Mouse (Mus musculus) small intestine, adult 2 months (tissue): Measurements from ENCODE around the gene Nthl1. TPM values are rescaled to one million over a fixed set of nuclear protein-coding genes. Genes with fewer than 3 reads are reported as not detected.

Experiments used
- H3K27ac ChIP-seq: fragments of 200-500 bp; 2 replicates; pipeline ENCODE4 v1.5.1; 2012; ENCODE audit warnings: low read depth, low read length, control low read depth, inconsistent platforms; ENCODE audit not compliant: insufficient read depth
- H3K27me3 ChIP-seq: fragments of 200-500 bp; 2 replicates; pipeline ENCODE4 v1.6.1; 2012; ENCODE audit warnings: mild to moderate bottlenecking, moderate library complexity, low read length, inconsistent platforms; ENCODE audit not compliant: control insufficient read depth, insufficient read depth
- H3K36me3 ChIP-seq: fragments of 200-500 bp; 2 replicates; pipeline ENCODE4 v1.6.1; 2012; ENCODE audit warnings: mild to moderate bottlenecking, low read length, control low read depth, inconsistent platforms; ENCODE audit not compliant: control insufficient read depth, insufficient read depth
- H3K4me1 ChIP-seq: fragments of 200-500 bp; 2 replicates; pipeline ENCODE4 v1.6.1; 2012; ENCODE audit warnings: low read length, inconsistent platforms, mixed read lengths; ENCODE audit not compliant: control insufficient read depth, insufficient read depth, insufficient read length
- H3K4me3 ChIP-seq: fragments of 200-500 bp; 2 replicates; pipeline ENCODE4 v1.5.1; 2012; ENCODE audit warnings: low read depth, mild to moderate bottlenecking, control low read depth, inconsistent platforms, low read length, moderate library complexity
- CTCF ChIP-seq: fragments of 200-500 bp; IDR thresholded peaks from 2 replicates; pipeline ENCODE4 v1.5.1; 2012; ENCODE audit warnings: low read depth, mild to moderate bottlenecking, control low read depth, inconsistent platforms, low read length, moderate library complexity, mixed read lengths; ENCODE audit not compliant: insufficient replicate concordance, insufficient read length; ENCODE audit errors: extremely low read depth
- POLR2A ChIP-seq: fragments of 200-500 bp; IDR thresholded peaks from 2 replicates; pipeline ENCODE4 v1.6.1; 2012; ENCODE audit warnings: low read depth, mild to moderate bottlenecking, control low read depth, inconsistent platforms, low read length, moderate library complexity
- WGBS: fragments of 180-500 bp; shearing (Covaris S2); methylation state at CpG from one replicate; pipeline ENCODE4 v1.1.7; 2018; 5-methylcytosine and 5-hydroxymethylcytosine counted together
- polyA plus RNA-seq: library from polyadenylated mRNA; depleted of rRNA; stranded (reverse); fragments of >200 nt; gene quantifications from 2 replicates; pipeline ENCODE4 v1.2.3, GENCODE M21; 2012

The Nthl1 gene
- polyA plus RNA-seq, 1 experiment, result 7.2 TPM

DNA sequence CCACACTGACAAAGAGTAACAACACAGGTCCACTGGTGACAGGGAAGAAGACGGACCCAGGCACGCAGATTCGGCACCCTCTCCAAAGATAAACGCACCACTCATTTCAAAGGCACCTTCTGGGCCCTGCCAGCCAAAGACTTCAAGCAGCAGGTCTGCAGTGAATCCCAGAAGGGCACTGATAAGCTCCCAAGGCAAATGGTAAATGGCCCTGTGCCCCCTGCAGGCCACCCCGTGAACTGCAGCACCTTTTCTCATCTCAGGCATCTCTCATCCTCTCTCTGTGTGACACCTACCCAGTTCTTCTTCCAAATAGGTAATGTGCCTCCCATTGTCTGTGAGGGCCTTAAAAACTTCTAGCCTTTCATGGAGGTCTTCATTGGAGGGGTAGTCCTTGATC, 3.8 kb upstream of the Nthl1 start:
- Histone ChIP-seq H3K27me3 (no peaks in the 10 kb centered on the region), H3K4me1 (peaks cover 6% of the 10 kb centered on the region; the same call in 1 of the 2 replicates), H3K27ac (no peak overlapping the region), H3K36me3 (peaks cover 34% of the 10 kb centered on the region), H3K4me3 (no peak overlapping the region)
- 33% methylated on average over 5 of the region's 5 CpGs for WGBS
- TF ChIP-seq CTCF (peak; percentile 97; the same call in 1 of the 2 replicates), POLR2A (peak; percentile 20; the same call in 1 of the 2 replicates)

DNA sequence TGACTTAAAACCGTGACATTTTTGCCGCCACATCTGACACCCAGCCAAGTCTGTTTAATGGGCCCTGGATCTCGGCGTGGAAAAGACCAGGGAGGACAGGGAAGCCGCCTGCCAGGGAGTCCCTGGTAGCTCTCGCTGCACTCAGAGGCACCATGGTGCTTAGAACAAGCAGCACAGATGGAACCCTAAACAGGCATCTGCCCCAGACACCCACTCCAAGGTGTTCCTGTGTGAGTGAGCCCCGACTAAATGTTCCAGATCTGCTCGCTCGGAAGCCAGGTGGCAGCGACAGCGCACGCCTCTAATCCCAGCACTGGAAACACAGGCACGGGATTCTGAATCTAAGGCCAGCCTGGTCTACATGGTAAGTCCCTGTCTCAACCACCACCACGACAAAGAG, 2.4 kb upstream of the Nthl1 start:
- Histone ChIP-seq H3K27me3 (no peaks in the 10 kb centered on the region), H3K4me1 (peaks cover 6% of the 10 kb centered on the region), H3K27ac (no peak overlapping the region), H3K4me3 (no peak overlapping the region), H3K36me3 (peaks cover 26% of the 10 kb centered on the region)
- 90% methylated on average over 14 of the region's 14 CpGs for WGBS
- no peak for TF ChIP-seq POLR2A
- TF ChIP-seq CTCF, result no peak

DNA sequence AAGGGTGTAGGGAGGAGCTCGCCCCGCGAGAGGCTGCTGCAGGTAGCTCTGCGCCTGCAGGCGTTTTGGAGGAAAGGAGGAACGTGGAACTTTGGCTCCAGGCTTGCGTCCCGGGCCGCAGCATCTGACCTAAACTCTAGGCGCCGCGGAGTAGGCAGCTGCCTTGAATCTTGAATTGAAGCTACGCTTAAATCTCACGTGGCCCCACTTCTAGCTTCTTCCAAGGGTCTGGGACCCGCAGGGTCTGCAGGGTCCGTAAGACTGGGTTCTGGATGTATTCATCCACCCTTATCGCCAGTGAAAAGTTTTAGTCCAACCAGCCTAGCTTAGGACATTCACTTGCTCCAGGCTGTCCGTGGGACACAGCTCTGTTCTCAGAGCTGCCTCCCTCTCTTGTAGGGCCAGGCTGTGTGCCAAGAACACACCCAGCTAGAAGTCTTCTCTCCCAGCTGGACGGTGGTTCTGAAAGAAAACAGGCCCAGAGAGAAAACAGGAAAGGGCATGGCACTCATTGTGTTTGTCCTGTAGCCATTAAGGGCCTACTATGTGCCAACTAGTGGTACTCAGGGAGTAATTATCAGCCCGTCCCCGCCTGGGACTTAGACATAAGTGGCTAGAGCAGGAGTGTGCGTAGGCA, 451 bp downstream of the Nthl1 start:
- H3K4me1 ChIP-seq, result peaks cover 6% of the 10 kb centered on the region
- H3K27me3 ChIP-seq, result no peaks in the 10 kb centered on the region
- peak overlapping the region; percentile 74 for H3K4me3 ChIP-seq
- peak overlapping the region; percentile 72 for H3K27ac ChIP-seq
- TF ChIP-seq POLR2A (no peak), CTCF (no peak)
- peaks cover 7% of the 10 kb centered on the region for H3K36me3 ChIP-seq
- WGBS, result 4% methylated on average over 22 of the region's 22 CpGs

DNA sequence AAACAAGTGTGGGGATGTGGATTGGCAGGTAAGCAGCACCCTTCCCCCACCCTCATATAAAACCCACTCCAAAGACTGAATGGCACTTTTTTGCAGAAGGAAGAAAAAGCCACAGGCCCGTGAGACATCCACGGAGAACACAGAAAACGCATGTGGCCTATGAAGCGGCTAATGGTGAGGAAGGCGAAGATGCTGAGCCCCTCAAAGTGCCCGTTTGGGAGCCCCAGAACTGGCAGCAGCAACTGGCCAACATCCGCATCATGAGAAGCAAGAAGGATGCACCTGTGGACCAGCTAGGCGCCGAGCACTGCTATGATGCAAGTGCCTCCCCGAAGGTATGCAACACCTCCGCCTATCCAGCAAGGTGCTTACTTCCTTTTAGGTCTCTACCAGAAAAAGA, 1.4 kb downstream of the Nthl1 start:
- peaks cover 4% of the 10 kb centered on the region for H3K36me3 ChIP-seq
- H3K4me1 ChIP-seq, result peaks cover 9% of the 10 kb centered on the region
- H3K27ac ChIP-seq, result peak overlapping the region; percentile 62; the same call in 1 of the 2 replicates
- H3K4me3 ChIP-seq, result no peak overlapping the region
- H3K27me3 ChIP-seq, result no peaks in the 10 kb centered on the region
- 92% methylated on average over 11 of the region's 11 CpGs for WGBS
- TF ChIP-seq CTCF (no peak), POLR2A (no peak)

DNA sequence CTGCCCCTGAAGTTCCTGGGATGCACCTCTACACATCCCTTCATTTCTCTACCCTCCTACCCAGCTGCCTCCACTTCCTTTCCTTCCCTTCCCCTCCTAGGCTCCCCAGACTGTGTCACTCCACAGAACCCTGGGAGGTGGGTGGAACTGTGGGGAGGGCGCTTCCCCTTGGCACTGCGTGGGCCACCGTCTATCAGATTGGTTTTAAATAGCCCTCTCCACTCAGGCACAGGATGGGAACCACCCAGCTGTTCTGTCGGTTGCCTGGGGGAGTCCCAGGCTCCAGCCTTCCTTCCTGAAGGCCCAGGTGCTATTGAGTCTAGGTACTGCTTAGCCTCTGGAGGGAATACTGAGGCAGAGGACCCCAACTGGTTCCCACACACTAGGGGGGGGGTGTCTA, 2.5 kb downstream of the Nthl1 start:
- Histone ChIP-seq H3K27ac (no peak overlapping the region), H3K27me3 (no peaks in the 10 kb centered on the region), H3K4me3 (no peak overlapping the region), H3K36me3 (no peaks in the 10 kb centered on the region; the same call in 1 of the 2 replicates), H3K4me1 (peaks cover 9% of the 10 kb centered on the region)
- TF ChIP-seq POLR2A (no peak), CTCF (no peak)
- 82% methylated on average over 4 of the region's 4 CpGs for WGBS

DNA sequence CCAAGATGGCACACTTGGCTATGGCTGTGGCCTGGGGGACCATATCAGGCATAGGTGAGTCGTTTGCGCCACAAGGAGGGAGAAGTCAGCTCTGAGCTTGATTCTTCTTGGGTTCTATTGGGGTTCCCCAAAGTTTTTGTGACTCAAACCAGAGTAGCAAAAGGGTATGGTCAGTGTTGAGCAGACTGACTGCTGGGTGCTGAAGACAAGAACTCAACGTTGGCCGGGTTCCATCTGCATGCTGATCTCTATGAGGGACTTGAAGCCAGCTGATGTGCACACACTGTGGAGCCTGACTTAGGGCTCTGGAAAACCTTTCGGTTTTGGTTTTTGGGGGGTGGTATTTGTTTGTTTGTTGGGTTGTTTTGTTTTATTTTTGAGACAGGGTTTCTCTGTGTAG, 3.2 kb downstream of the Nthl1 start:
- no peak overlapping the region for H3K4me3 ChIP-seq

DNA sequence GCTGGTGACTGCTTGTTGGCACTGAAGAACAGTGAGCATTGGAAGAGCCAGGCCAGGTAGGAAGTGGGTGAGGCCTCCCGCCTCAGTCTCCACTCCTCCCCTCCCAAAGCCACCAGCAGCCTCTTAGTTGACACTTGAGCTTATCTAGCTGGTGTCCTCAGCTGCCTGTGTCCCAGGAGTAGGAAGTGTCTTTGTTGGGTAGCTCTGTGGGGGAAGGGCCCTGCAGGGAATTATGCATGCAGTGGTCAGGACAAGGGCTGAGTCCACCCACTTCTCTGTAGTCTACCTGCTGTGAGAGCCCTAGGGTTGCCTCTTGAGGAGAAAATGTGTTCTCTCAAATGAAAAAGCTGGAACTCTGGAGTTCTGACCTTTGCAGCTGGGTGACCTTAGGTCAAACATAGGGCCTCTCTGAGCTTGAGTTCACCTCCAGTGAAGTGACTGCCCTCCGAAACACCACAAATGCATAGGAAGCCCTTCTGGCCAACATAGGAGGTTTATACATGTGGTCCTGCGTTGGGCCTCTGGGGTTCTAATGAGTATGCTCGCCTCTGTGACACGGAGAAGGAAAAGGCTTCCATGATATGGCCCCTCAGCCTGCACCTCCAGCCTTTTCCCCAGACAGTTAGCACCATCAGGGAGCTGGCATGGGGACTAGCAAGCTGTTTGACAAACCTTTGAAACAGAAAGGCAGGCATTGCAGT, 4.5 kb downstream of the Nthl1 start:
- TF ChIP-seq CTCF (no peak), POLR2A (no peak)
- Histone ChIP-seq H3K4me1 (peaks cover 7% of the 10 kb centered on the region), H3K36me3 (0 out of 2 replicates have a peak, but pooled peaks cover 1% of the 10 kb centered on the region), H3K27me3 (no peaks in the 10 kb centered on the region), H3K27ac (no peak overlapping the region), H3K4me3 (no peak overlapping the region)
- WGBS, result 83% methylated on average over 5 of the region's 5 CpGs

More for the DNA sequence above, 3.2 kb downstream of the Nthl1 start:
- no peaks in the 10 kb centered on the region for H3K27me3 ChIP-seq
- H3K4me1 ChIP-seq, result peaks cover 9% of the 10 kb centered on the region
- 81% methylated on average over 5 of the region's 5 CpGs for WGBS
- no peaks in the 10 kb centered on the region; the same call in 1 of the 2 replicates for H3K36me3 ChIP-seq
- no peak for TF ChIP-seq POLR2A
- TF ChIP-seq CTCF, result no peak
- H3K27ac ChIP-seq, result no peak overlapping the region
